21 mouse cellular contexts compared by ENCODE assay signal in genomic region chr13:110928143-110928542, GRCm38 (mm10).
DNase-seq lines count a peak whose midpoint lies in the region; ATAC-seq and TF ChIP-seq lines count a peak whose summit lies in the region.
"Had no signal": no experiment of that assay in that cellular context is flagged by ENCODE, and none has a peak within 500 bp of the region (broad histone marks: within the 10 kb centered on the region; RNA-seq: fewer than 3 reads in every experiment).

No protein-coding gene starts in this region.

- TF ChIP-seq CTCF in CH12.LX (conservative IDR thresholded peaks at IDR 0.05 in 1 of 2, IDR thresholded peaks at IDR 0.05 in 1 of 2; ENCODE audit: low read depth in 2 of 2, low read length in 2 of 2): no peak
- no peak for TF ChIP-seq CTCF in forebrain, postnatal 0 days (IDR thresholded peaks at IDR 0.05; ENCODE audit: low read depth)

- ATAC-seq in megakaryocyte, adult 5-6 weeks (ENCODE audit: poor library complexity, severe bottlenecking): peak; percentile 25; the same call in 1 of the 2 replicates
- no peak for ATAC-seq in forebrain, postnatal 0 days
- no peak for ATAC-seq in forebrain, embryonic 13.5 days
- ATAC-seq: CD4-positive, CD25-positive, alpha-beta regulatory T cell, adult 4 months; forebrain, embryonic 15.5 days had no signal

- H3K4me3 ChIP-seq in CH12.LX (replicated peaks in 1 of 3; ENCODE audit: low read depth in 2 of 3, low read length in 2 of 3, poor library complexity in 1 of 3): no peak overlapping the region
- no peak overlapping the region for H3K4me3 ChIP-seq in forebrain, postnatal 0 days (ENCODE audit: low read depth, low read length)
- no peak overlapping the region for H3K4me3 ChIP-seq in forebrain, embryonic 13.5 days
- H3K4me3 ChIP-seq: embryonic facial prominence, embryonic 10.5 days; embryonic facial prominence, embryonic 12.5 days; erythroblast, embryonic 14.5 days; forebrain, embryonic 10.5 days; forebrain, embryonic 12.5 days; forebrain, embryonic 15.5 days had no signal

- in situ Hi-C loops in CH12.LX (cut with MboI; ENCODE audit: low pct_ligation_motif_present, low pct_unique_long_range_greater_than_20kb, low sequenced_read_pairs): loop anchor here (25.0 kb wide), 1 partner anchor 484 kb away; no protein-coding TSS in a partner anchor

- no peak overlapping the region for H3K27ac ChIP-seq in CH12.LX (ENCODE audit: insufficient read depth, low read depth)
- H3K27ac ChIP-seq in forebrain, postnatal 0 days (ENCODE audit: low read depth, low read length): no peak overlapping the region
- H3K27ac ChIP-seq in forebrain, embryonic 13.5 days: no peak overlapping the region
- H3K27ac ChIP-seq: embryonic facial prominence, embryonic 10.5 days; embryonic facial prominence, embryonic 12.5 days; forebrain, embryonic 10.5 days; forebrain, embryonic 12.5 days; forebrain, embryonic 15.5 days had no signal

- peak overlapping the region; percentile 29; the same call in 1 of the 2 replicates for H3K4me2 ChIP-seq in CH12.LX (ENCODE audit: insufficient read depth, low read depth, poor library complexity, severe bottlenecking)
- no peak overlapping the region for H3K4me2 ChIP-seq in forebrain, postnatal 0 days (ENCODE audit: low read depth)
- H3K4me2 ChIP-seq in forebrain, embryonic 13.5 days: no peak overlapping the region
- H3K4me2 ChIP-seq: embryonic facial prominence, embryonic 12.5 days; forebrain, embryonic 12.5 days; forebrain, embryonic 15.5 days had no signal

- H3K9ac ChIP-seq in CH12.LX (ENCODE audit: insufficient read depth, low read depth): no peak overlapping the region
- H3K9ac ChIP-seq in forebrain, postnatal 0 days: no peak overlapping the region
- no peak overlapping the region for H3K9ac ChIP-seq in forebrain, embryonic 13.5 days
- H3K9ac ChIP-seq: embryonic facial prominence, embryonic 12.5 days; forebrain, embryonic 12.5 days; forebrain, embryonic 15.5 days had no signal

- H3K27me3 ChIP-seq in CH12.LX (replicated peaks): no peaks in the 10 kb centered on the region
- H3K27me3 ChIP-seq in splenic B cell, adult 2 months (ENCODE audit: control insufficient read depth, insufficient read depth, low read length, poor library complexity, severe bottlenecking): no peaks in the 10 kb centered on the region
- no peaks in the 10 kb centered on the region for H3K27me3 ChIP-seq in forebrain, postnatal 0 days (ENCODE audit: insufficient read depth, low read length)
- no peaks in the 10 kb centered on the region for H3K27me3 ChIP-seq in forebrain, embryonic 13.5 days
- H3K27me3 ChIP-seq: embryonic facial prominence, embryonic 12.5 days; forebrain, embryonic 12.5 days; forebrain, embryonic 15.5 days had no signal

- no peaks in the 10 kb centered on the region for H3K36me3 ChIP-seq in CH12.LX (replicated peaks in 1 of 2; ENCODE audit: control insufficient read depth in 1 of 2, insufficient read depth in 1 of 2, low read length in 1 of 2)
- H3K36me3 ChIP-seq in splenic B cell, adult 2 months (ENCODE audit: control insufficient read depth, insufficient read depth, low read length, poor library complexity, severe bottlenecking): no peaks in the 10 kb centered on the region
- no peaks in the 10 kb centered on the region for H3K36me3 ChIP-seq in forebrain, postnatal 0 days (ENCODE audit: insufficient read depth)
- no peaks in the 10 kb centered on the region for H3K36me3 ChIP-seq in forebrain, embryonic 13.5 days (ENCODE audit: poor library complexity, severe bottlenecking)
- H3K36me3 ChIP-seq: embryonic facial prominence, embryonic 10.5 days; embryonic facial prominence, embryonic 12.5 days; forebrain, embryonic 10.5 days; forebrain, embryonic 12.5 days; forebrain, embryonic 15.5 days had no signal

- H3K4me1 ChIP-seq in CH12.LX (ENCODE audit: control insufficient read depth in 1 of 2, insufficient read depth in 2 of 2): peaks cover 3 to 7% of the 10 kb centered on the region in 2 experiments; a peak in 2 of 4 replicates
- no peaks in the 10 kb centered on the region for H3K4me1 ChIP-seq in forebrain, postnatal 0 days (ENCODE audit: insufficient read depth)
- H3K4me1 ChIP-seq in forebrain, embryonic 13.5 days: no peaks in the 10 kb centered on the region
- H3K4me1 ChIP-seq: embryonic facial prominence, embryonic 10.5 days; embryonic facial prominence, embryonic 12.5 days; forebrain, embryonic 10.5 days; forebrain, embryonic 12.5 days; forebrain, embryonic 15.5 days had no signal

- TF ChIP-seq RAD21 in CH12.LX (IDR thresholded peaks at IDR 0.05; ENCODE audit: low read depth, low read length): no peak

- no peak for DNase-seq in CH12.LX (ENCODE audit: extremely low read depth)
- DNase-seq in splenic B cell, adult 2 months (ENCODE audit: low read depth, low spot score): peak; percentile 0
- DNase-seq in forebrain, postnatal 0 days: no peak
- no peak for DNase-seq in lung, postnatal 25 days (ENCODE audit: low spot score)
- DNase-seq: adrenal gland, adult 2 months; adrenal gland, postnatal 10 days; adrenal gland, postnatal 25 days; cerebellum, adult 11 months; cerebellum, adult 18-20 months; cerebellum, adult 8-10 months; cerebellum, adult 9-11 months; cerebellum, postnatal 25 days had no signal

- H3K79me2 ChIP-seq in CH12.LX (replicated peaks; ENCODE audit: control insufficient read depth, extremely low read depth, insufficient read depth, poor library complexity, severe bottlenecking): no peaks in the 10 kb centered on the region

- TF ChIP-seq POLR2A in CH12.LX (IDR thresholded peaks at IDR 0.05; ENCODE audit: low read depth, low read length): no peak

- no peak for TF ChIP-seq EP300 in CH12.LX (IDR thresholded peaks at IDR 0.05; ENCODE audit: low read length)

- WGBS in forebrain, postnatal 0 days: 78% methylated on average over 3 of the region's 3 CpGs
- 86% methylated on average over 3 of the region's 3 CpGs for WGBS in forebrain, embryonic 13.5 days

- H3K9me3 ChIP-seq in CH12.LX (replicated peaks; ENCODE audit: low read length): no peaks in the 10 kb centered on the region
- H3K9me3 ChIP-seq in forebrain, postnatal 0 days (ENCODE audit: low read length): no peaks in the 10 kb centered on the region
- no peaks in the 10 kb centered on the region for H3K9me3 ChIP-seq in forebrain, embryonic 13.5 days (replicated peaks)
- H3K9me3 ChIP-seq: embryonic facial prominence, embryonic 10.5 days; embryonic facial prominence, embryonic 12.5 days; forebrain, embryonic 10.5 days; forebrain, embryonic 12.5 days; forebrain, embryonic 15.5 days had no signal

- dilution Hi-C loops in CH12.LX (cut with MboI; ENCODE audit: extremely low pct_ligation_motif_present, extremely low pct_unique_long_range_greater_than_20kb, low sequenced_read_pairs): no loop called here

TF ChIP-seq in CH12.LX, 34 proteins besides CTCF, POLR2A, EP300 and RAD21:
- TF ChIP-seq MAFK (IDR thresholded peaks at IDR 0.05; ENCODE audit: insufficient replicate concordance, low read length) (no peak), E2F4 (IDR thresholded peaks at IDR 0.05; ENCODE audit: insufficient replicate concordance, low read depth, low read length) (no peak), PAX5 (IDR thresholded peaks at IDR 0.05; ENCODE audit: low read length) (no peak), TBP (conservative IDR thresholded peaks at IDR 0.05; ENCODE audit: low read depth, low read length) (no peak), ZKSCAN1 (IDR thresholded peaks at IDR 0.05; ENCODE audit: borderline replicate concordance, low read depth, low read length) (no peak), MXI1 (IDR thresholded peaks at IDR 0.05; ENCODE audit: low read depth, low read length) (no peak), NELFE (IDR thresholded peaks at IDR 0.05; ENCODE audit: low read depth, low read length) (no peak), USF2 (conservative IDR thresholded peaks at IDR 0.05; ENCODE audit: low read depth, low read length) (no peak), GABPA (IDR thresholded peaks at IDR 0.05; ENCODE audit: insufficient replicate concordance, low read depth, low read length) (no peak), MEF2A (IDR thresholded peaks at IDR 0.05; ENCODE audit: borderline replicate concordance, low read depth, low read length) (no peak), ZC3H11A (IDR thresholded peaks at IDR 0.05; ENCODE audit: low read depth, low read length) (no peak), CHD1 (IDR thresholded peaks at IDR 0.05; ENCODE audit: low read depth, low read length) (no peak)
